Mouse (Mus musculus): ENCODE results near the gene Fsd1l. TPM values are rescaled to one million over a fixed set of nuclear protein-coding genes. Genes with fewer than 3 reads are reported as not detected.
A peak's percentile ranks its signal among the peaks of the same experiment; 100 is the strongest.

Fsd1l gene
- polyA plus RNA-seq (2012; rRNA removed) = 0.11 and 0.31 TPM in 2 replicates

- peak within 1 kb of the TSS; percentile 67 for H3K4me3 ChIP-seq (ENCODE audit: control insufficient read depth, insufficient read depth, low read length)
Observed at GRCm38 (mm10) chr4:53631316-53632010, at the start of gene Fsd1l. Fsd1l (plus strand) TSS chr4:53631471.

GRCm38 (mm10) chr4:53587676-53588075 lies 43.6 kb upstream of the Fsd1l start:
- no peaks in the 10 kb centered on the region for H3K27me3 ChIP-seq (ENCODE audit: control insufficient read depth, insufficient read depth, low read length)
- TF ChIP-seq CTCF (IDR thresholded peaks at IDR 0.05; ENCODE audit: borderline replicate concordance, control insufficient read depth, extremely low read depth, insufficient read depth, low read length, poor library complexity) (no peak), POLR2A (IDR thresholded peaks at IDR 0.05; ENCODE audit: control insufficient read depth, extremely low read depth, insufficient read depth, low read length, poor library complexity) (no peak)
- no peak overlapping the region for H3K4me3 ChIP-seq (ENCODE audit: control insufficient read depth, insufficient read depth, low read length)
- no peak overlapping the region for H3K27ac ChIP-seq (ENCODE audit: control insufficient read depth, insufficient read depth, low read length)
- H3K4me1 ChIP-seq (replicated peaks; ENCODE audit: control insufficient read depth, insufficient read depth, low read length) = no peaks in the 10 kb centered on the region
- H3K36me3 ChIP-seq (ENCODE audit: control insufficient read depth, insufficient read depth, low read length) = no peaks in the 10 kb centered on the region
- DNase-seq = no peak

More at GRCm38 (mm10) chr4:53631316-53632010, at the start of gene Fsd1l:
- Histone ChIP-seq H3K4me1 (replicated peaks; ENCODE audit: control insufficient read depth, insufficient read depth, low read length) (no peaks in the 10 kb centered on the region; the same call in none of the 2 replicates), H3K27ac (ENCODE audit: control insufficient read depth, insufficient read depth, low read length) (no peak within 1 kb of the TSS), H3K27me3 (ENCODE audit: control insufficient read depth, insufficient read depth, low read length) (no peaks in the 10 kb centered on the region; the same call in 1 of the 2 replicates), H3K36me3 (ENCODE audit: control insufficient read depth, insufficient read depth, low read length) (no peaks in the 10 kb centered on the region)
- WGBS = under 1% methylated on average over 84 of the region's 88 CpGs
- TF ChIP-seq POLR2A (IDR thresholded peaks at IDR 0.05; ENCODE audit: control insufficient read depth, extremely low read depth, insufficient read depth, low read length, poor library complexity) = no peak
- no peak for TF ChIP-seq CTCF (IDR thresholded peaks at IDR 0.05; ENCODE audit: borderline replicate concordance, control insufficient read depth, extremely low read depth, insufficient read depth, low read length, poor library complexity)
- DNase-seq = peak; percentile 62

GRCm38 (mm10) chr4:53588936-53589335 lies 42.3 kb upstream of the Fsd1l start:
- Histone ChIP-seq H3K27ac (ENCODE audit: control insufficient read depth, insufficient read depth, low read length) (no peak overlapping the region), H3K4me1 (replicated peaks; ENCODE audit: control insufficient read depth, insufficient read depth, low read length) (no peaks in the 10 kb centered on the region), H3K36me3 (ENCODE audit: control insufficient read depth, insufficient read depth, low read length) (no peaks in the 10 kb centered on the region), H3K27me3 (ENCODE audit: control insufficient read depth, insufficient read depth, low read length) (no peaks in the 10 kb centered on the region), H3K4me3 (ENCODE audit: control insufficient read depth, insufficient read depth, low read length) (no peak overlapping the region)
- WGBS = 94% methylated on average over 1 of the region's 1 CpGs
- DNase-seq = no peak
- TF ChIP-seq CTCF (IDR thresholded peaks at IDR 0.05; ENCODE audit: borderline replicate concordance, control insufficient read depth, extremely low read depth, insufficient read depth, low read length, poor library complexity) (no peak), POLR2A (IDR thresholded peaks at IDR 0.05; ENCODE audit: control insufficient read depth, extremely low read depth, insufficient read depth, low read length, poor library complexity) (no peak)

GRCm38 (mm10) chr4:53589466-53589865 lies 41.8 kb upstream of the Fsd1l start:
- H3K36me3 ChIP-seq (ENCODE audit: control insufficient read depth, insufficient read depth, low read length) = no peaks in the 10 kb centered on the region
- H3K4me3 ChIP-seq (ENCODE audit: control insufficient read depth, insufficient read depth, low read length) = no peak overlapping the region
- H3K27me3 ChIP-seq (ENCODE audit: control insufficient read depth, insufficient read depth, low read length) = no peaks in the 10 kb centered on the region
- TF ChIP-seq POLR2A (IDR thresholded peaks at IDR 0.05; ENCODE audit: control insufficient read depth, extremely low read depth, insufficient read depth, low read length, poor library complexity) = no peak
- TF ChIP-seq CTCF (IDR thresholded peaks at IDR 0.05; ENCODE audit: borderline replicate concordance, control insufficient read depth, extremely low read depth, insufficient read depth, low read length, poor library complexity) = no peak
- H3K27ac ChIP-seq (ENCODE audit: control insufficient read depth, insufficient read depth, low read length) = no peak overlapping the region
- H3K4me1 ChIP-seq (replicated peaks; ENCODE audit: control insufficient read depth, insufficient read depth, low read length) = no peaks in the 10 kb centered on the region
- 92% methylated on average over 4 of the region's 4 CpGs for WGBS
- no peak for DNase-seq

GRCm38 (mm10) chr4:53590163-53590562 lies 41.1 kb upstream of the Fsd1l start:
- Histone ChIP-seq H3K4me1 (replicated peaks; ENCODE audit: control insufficient read depth, insufficient read depth, low read length) (no peaks in the 10 kb centered on the region), H3K27ac (ENCODE audit: control insufficient read depth, insufficient read depth, low read length) (no peak overlapping the region), H3K36me3 (ENCODE audit: control insufficient read depth, insufficient read depth, low read length) (no peaks in the 10 kb centered on the region), H3K4me3 (ENCODE audit: control insufficient read depth, insufficient read depth, low read length) (no peak overlapping the region), H3K27me3 (ENCODE audit: control insufficient read depth, insufficient read depth, low read length) (no peaks in the 10 kb centered on the region)
- no peak for DNase-seq
- TF ChIP-seq CTCF (IDR thresholded peaks at IDR 0.05; ENCODE audit: borderline replicate concordance, control insufficient read depth, extremely low read depth, insufficient read depth, low read length, poor library complexity) (no peak), POLR2A (IDR thresholded peaks at IDR 0.05; ENCODE audit: control insufficient read depth, extremely low read depth, insufficient read depth, low read length, poor library complexity) (no peak)
- 88% methylated on average over 4 of the region's 4 CpGs for WGBS

GRCm38 (mm10) chr4:53590691-53591447 lies 40.4 kb upstream of the Fsd1l start:
- no peak overlapping the region for H3K27ac ChIP-seq (ENCODE audit: control insufficient read depth, insufficient read depth, low read length)
- H3K36me3 ChIP-seq (ENCODE audit: control insufficient read depth, insufficient read depth, low read length) = no peaks in the 10 kb centered on the region
- no peaks in the 10 kb centered on the region for H3K4me1 ChIP-seq (replicated peaks; ENCODE audit: control insufficient read depth, insufficient read depth, low read length)
- WGBS = 92% methylated on average over 7 of the region's 7 CpGs
- no peak for DNase-seq
- H3K27me3 ChIP-seq (ENCODE audit: control insufficient read depth, insufficient read depth, low read length) = no peaks in the 10 kb centered on the region
- TF ChIP-seq CTCF (IDR thresholded peaks at IDR 0.05; ENCODE audit: borderline replicate concordance, control insufficient read depth, extremely low read depth, insufficient read depth, low read length, poor library complexity) = no peak
- no peak for TF ChIP-seq POLR2A (IDR thresholded peaks at IDR 0.05; ENCODE audit: control insufficient read depth, extremely low read depth, insufficient read depth, low read length, poor library complexity)
- H3K4me3 ChIP-seq (ENCODE audit: control insufficient read depth, insufficient read depth, low read length) = no peak overlapping the region
